Mouse (Mus musculus) lung, postnatal 25 days (tissue): ENCODE data around the gene Uap1.
A peak's percentile ranks its signal among the peaks of the same experiment; 100 is the strongest.

Experiments
- DNase-seq: peaks from one replicate; pipeline ENCODE4 v3.0.0; 2022; ENCODE audit warnings: low spot score

Uap1 gene

GRCm38 (mm10) chr1:170164913-170165312, 9.8 kb downstream of the Uap1 start:
- DNase-seq, result no peak

DNA sequence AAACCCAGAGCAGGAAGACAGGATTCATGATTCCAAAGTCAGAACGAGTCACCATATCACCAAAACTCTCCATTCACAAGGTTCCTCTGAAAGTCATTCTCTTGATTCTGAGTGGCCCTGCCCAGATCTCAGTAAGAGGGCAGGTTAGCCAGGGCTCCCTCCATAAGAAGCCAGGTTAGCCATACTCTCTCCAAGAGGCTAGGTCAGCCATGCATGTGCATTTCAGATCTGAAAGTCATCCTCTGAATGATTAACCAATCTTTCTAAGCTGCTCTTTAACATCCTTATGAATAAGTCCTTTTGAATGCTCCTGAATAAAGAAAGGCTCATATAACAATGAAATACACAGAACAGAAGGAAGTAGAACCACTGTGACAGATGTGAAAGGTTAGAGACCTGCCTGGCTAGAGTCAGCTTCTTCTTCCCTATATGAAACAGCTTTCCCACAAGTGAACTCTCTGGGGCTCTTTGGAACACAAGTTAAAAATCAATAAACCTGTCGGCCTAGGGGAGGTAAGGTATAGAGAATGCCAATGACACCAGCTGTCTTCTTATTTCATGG, 10.6 kb downstream of the Uap1 start:
- DNase-seq, result no peak

GRCm38 (mm10) chr1:170163398-170163943, 11.3 kb downstream of the Uap1 start:
- DNase-seq, result peak; percentile 48

DNA sequence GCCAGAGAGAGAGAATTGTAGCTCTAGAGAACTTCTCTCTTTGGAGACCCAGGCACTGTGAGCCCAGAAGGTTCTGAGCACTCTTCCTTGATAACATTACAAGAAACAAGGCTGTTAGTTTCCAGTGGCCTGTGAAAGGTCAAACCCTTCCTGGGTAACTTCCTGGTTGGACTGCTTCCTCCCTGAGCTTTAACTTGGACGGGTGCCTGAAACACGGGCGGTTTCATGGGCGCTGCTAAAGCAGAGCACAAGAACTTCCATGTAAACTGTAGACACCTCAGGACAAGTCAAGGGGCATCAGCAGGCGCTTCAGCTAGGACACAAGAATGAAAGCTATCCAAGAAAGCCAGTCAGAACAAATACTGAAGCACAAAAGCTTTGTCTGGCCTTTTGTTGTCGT, 12.9 kb downstream of the Uap1 start:
- peak; percentile 75 for DNase-seq

GRCm38 (mm10) chr1:170160397-170160938, 14.3 kb downstream of the Uap1 start:
- no peak for DNase-seq

- DNase-seq, result no peak
These were observed 15.1 kb downstream of the Uap1 start for GRCm38 (mm10) chr1:170159707-170160106.

GRCm38 (mm10) chr1:170155761-170156160, 19.0 kb downstream of the Uap1 start:
- no peak for DNase-seq

GRCm38 (mm10) chr1:170155298-170155697, 19.5 kb downstream of the Uap1 start:
- no peak for DNase-seq

- DNase-seq, result no peak
These were observed 20.8 kb downstream of the Uap1 start for GRCm38 (mm10) chr1:170153986-170154385.

DNA sequence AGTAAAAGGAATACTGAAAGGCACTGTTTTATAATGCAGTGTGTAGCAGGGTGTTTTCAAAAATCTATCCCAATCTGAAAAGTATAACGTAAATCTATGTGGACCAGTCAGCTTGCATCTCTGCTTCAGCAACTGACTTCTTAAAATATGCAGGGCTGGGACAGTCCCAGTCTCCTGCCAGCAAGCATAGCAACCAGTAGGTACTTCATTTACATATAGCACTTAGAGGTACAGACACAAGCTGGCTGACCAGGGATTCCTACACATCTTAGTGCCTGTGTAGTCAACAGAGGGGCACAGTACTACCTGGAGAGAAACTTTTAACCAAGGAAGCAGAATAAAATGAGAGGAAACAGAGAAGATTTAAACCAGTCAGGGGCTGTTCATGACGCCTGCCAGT, 22.2 kb downstream of the Uap1 start:
- no peak for DNase-seq

GRCm38 (mm10) chr1:170150870-170151269, 23.9 kb downstream of the Uap1 start:
- no peak for DNase-seq

DNA sequence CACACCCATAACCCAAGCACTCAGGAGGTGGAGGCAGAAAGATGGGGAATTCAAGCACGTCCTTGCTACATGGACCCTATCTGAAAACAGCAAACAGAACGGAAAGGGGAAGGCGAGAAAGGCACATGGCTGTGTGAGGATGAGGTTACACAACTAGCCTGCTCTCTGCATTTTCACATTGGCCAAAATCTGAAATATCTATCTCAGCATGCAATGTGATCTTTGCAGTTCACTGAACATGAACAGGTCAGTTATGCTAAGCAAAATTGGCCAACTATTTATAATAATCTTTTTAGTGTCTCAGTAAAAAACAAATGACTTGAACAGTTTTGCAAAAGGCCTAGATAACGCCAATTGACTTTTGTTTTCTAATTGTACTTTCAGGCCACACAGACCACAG, 25.0 kb downstream of the Uap1 start:
- DNase-seq, result no peak

DNA sequence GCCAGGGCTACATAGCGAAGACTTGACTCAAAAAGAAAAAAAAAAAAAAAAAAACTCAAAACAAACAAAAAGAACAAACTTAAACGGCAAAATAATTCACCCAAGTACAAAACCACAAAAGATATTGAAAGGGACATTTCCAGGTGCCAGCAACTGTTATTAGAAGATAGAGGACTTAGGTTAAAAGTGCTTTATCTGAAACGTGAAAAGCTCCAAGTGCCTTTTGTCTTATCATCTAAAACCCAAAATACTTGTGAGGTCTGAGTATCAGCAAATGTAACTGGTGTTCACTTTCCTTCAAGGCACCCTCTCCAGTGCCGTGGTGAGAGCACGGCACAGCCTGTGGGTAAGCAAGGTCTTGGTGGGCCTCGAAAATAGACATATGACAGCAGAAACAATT, 26.2 kb downstream of the Uap1 start:
- no peak for DNase-seq

- DNase-seq, result peak; percentile 33
These were observed 26.9 kb downstream of the Uap1 start for GRCm38 (mm10) chr1:170147651-170148448.

- no peak for DNase-seq
These were observed 29.2 kb downstream of the Uap1 start for GRCm38 (mm10) chr1:170145606-170146005.

GRCm38 (mm10) chr1:170142256-170142871, 32.4 kb downstream of the Uap1 start:
- DNase-seq, result no peak

- no peak for DNase-seq
These were observed 33.1 kb downstream of the Uap1 start for GRCm38 (mm10) chr1:170141626-170142025.

DNA sequence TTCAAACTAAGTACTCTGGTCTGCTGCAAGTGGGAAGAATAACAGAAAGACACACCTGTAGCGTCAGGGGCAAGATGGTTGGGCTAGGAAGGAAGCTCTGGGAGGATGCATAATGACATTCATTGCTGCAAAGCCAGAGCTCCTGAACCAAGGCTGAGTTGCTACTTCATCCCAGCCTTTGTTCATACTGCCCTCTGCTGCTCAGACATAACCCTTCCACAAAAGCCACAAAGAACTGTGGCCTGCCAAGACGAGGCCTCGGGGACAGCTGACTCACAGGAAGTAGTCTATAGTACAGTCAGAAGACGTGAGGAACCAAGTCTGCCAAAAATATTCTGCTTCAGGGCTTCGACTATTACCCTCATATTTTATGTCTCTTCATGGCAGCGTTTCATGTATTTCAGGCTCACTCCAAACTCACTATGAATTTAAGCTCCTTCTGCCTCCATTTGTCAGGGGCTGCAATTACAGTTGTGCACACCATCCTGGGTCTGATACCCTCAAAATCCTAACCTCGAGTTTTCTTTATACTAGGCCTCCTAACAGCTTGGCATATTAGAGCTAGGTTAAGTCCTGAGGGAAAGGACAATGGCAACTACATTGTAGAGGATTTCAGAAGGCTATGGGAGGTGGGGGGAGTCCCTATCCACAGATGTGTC, 38.3 kb downstream of the Uap1 start:
- peak; percentile 80 for DNase-seq

- DNase-seq, result no peak
These were observed 40.5 kb downstream of the Uap1 start for GRCm38 (mm10) chr1:170134264-170134663.

- no peak for DNase-seq
These were observed 43.8 kb downstream of the Uap1 start for GRCm38 (mm10) chr1:170130962-170131361.

DNA sequence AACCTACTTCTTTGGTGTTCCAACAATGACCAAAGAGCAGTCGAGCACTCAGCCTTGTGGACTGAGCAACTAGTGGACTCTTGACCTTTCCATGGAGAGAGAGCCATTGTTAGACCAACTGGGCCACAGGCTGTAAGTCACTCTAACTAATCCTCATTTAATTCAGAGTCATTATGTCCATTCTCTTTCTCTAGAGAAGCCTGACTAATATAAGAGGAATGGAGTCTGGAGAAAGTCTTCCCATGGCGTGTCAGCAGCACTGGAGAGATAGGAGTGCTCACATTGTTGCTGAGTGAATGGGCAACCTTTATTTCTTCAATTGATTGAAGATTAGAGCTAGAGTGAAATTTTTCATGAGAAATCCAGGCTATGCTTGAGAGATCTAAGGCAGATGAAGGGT, 50.1 kb downstream of the Uap1 start:
- DNase-seq, result no peak

- DNase-seq, result no peak
These were observed 61.1 kb downstream of the Uap1 start for GRCm38 (mm10) chr1:170113616-170114015.
